Mouse (Mus musculus) cortical plate, adult 2 months (tissue): ENCODE measurements around the gene Tmem245.

Experiments used
- CTCF ChIP-seq: fragments of 200-500 bp; IDR thresholded peaks from 2 replicates; pipeline ENCODE4 v1.5.1; 2011; ENCODE audit warnings: mild to moderate bottlenecking, control low read depth, low read length; ENCODE audit not compliant: insufficient read depth; ENCODE audit errors: extremely low read depth
- POLR2A ChIP-seq: fragments of 200-500 bp; IDR thresholded peaks from 2 replicates; pipeline ENCODE4 v1.6.1; 2011; ENCODE audit warnings: mild to moderate bottlenecking, low read length, control low read depth; ENCODE audit not compliant: insufficient read depth; ENCODE audit errors: extremely low read depth

GRCm38 (mm10) chr4:56949494-56949893 lies 2.3 kb upstream of the Tmem245 start:
- TF ChIP-seq POLR2A: no peak
- no peak for TF ChIP-seq CTCF
